Comparison of ENCODE assay signal across 31 mouse cellular contexts in the genomic region with DNA sequence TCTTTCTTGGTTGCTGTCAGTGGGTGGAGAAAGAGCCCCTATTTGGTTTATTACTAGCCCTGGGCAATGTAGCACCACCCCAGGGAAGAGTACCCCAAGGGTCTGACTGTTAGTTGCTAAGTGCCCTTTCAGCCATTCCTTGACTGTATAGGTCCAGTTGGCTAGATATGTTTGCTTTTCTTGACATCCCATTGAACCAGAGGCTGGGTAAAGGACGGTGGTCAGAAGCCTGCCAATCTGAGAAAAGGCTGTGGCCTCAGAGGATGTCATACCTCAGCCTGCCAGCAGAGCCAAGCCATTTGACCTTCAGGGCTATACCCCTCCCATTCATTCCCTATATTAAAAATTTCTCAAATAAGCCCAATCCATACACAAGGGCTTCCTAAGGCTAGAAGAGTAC. TPM values are rescaled to one million over a fixed set of nuclear protein-coding genes. Genes with fewer than 3 reads are reported as not detected.
DNase-seq lines count a peak whose midpoint lies in the region; ATAC-seq and TF ChIP-seq lines count a peak whose summit lies in the region.
"Had no signal": no experiment of that assay in that cellular context is flagged by ENCODE, and none has a peak within 500 bp of the region (broad histone marks: within the 10 kb centered on the region; RNA-seq: fewer than 3 reads in every experiment).

No protein-coding gene starts in this region.

- peaks cover 4% of the 10 kb centered on the region; the same call in 1 of the 2 replicates for H3K4me1 ChIP-seq in hindbrain, embryonic 10.5 days (replicated peaks)
- peaks cover 10% of the 10 kb centered on the region; the same call in 1 of the 2 replicates for H3K4me1 ChIP-seq in hindbrain, embryonic 13.5 days (replicated peaks)
- 0 out of 2 replicates have a peak, but pooled peaks cover 3% of the 10 kb centered on the region for H3K4me1 ChIP-seq in midbrain, embryonic 13.5 days (replicated peaks)
- no peaks in the 10 kb centered on the region for H3K4me1 ChIP-seq in midbrain, postnatal 0 days (ENCODE audit: insufficient read depth, low read length)
- H3K4me1 ChIP-seq in embryonic facial prominence, embryonic 13.5 days: peaks cover 24% of the 10 kb centered on the region; the same call in 1 of the 2 replicates
- no peaks in the 10 kb centered on the region for H3K4me1 ChIP-seq in midbrain, embryonic 15.5 days
- H3K4me1 ChIP-seq: hindbrain, embryonic 15.5 days; intestine, embryonic 15.5 days; liver, embryonic 12.5 days had no signal

- H3K27ac ChIP-seq in hindbrain, embryonic 10.5 days: no peak overlapping the region
- H3K27ac ChIP-seq in hindbrain, embryonic 13.5 days: no peak overlapping the region
- H3K27ac ChIP-seq in midbrain, embryonic 13.5 days: 0 out of 2 replicates have a peak overlapping the region, but pooled peaks have one; percentile 51
- no peak overlapping the region for H3K27ac ChIP-seq in midbrain, postnatal 0 days (ENCODE audit: low read depth, low read length)
- peak overlapping the region; percentile 44; the same call in 1 of the 2 replicates for H3K27ac ChIP-seq in embryonic facial prominence, embryonic 13.5 days
- H3K27ac ChIP-seq in midbrain, embryonic 15.5 days: peak overlapping the region; percentile 56
- H3K27ac ChIP-seq: gastrocnemius, adult 2 months; hindbrain, embryonic 15.5 days; intestine, embryonic 15.5 days; liver, embryonic 12.5 days; macrophage had no signal

- peak; percentile 35 for DNase-seq in hindbrain, embryonic 10.5 days (ENCODE audit: low spot score)
- no peak for DNase-seq in midbrain, postnatal 0 days (ENCODE audit: low spot score)
- no peak for DNase-seq in lung, postnatal 36 days
- DNase-seq: adrenal gland, adult 2 months; B cell, adult 2 months; cerebellum, adult 2 months; cerebellum, postnatal 25 days; gastrocnemius, adult 2 months; heart, postnatal 14 days; kidney, adult 2 months; kidney, postnatal 36 days; layer of hippocampus, postnatal 36 days; left cerebral cortex, postnatal 4 days; lung, adult 18-20 months; right cerebral cortex, postnatal 14 days; thymus, postnatal 4 days had no signal

- no peaks in the 10 kb centered on the region for H3K9me3 ChIP-seq in hindbrain, embryonic 10.5 days
- H3K9me3 ChIP-seq in hindbrain, embryonic 13.5 days: no peaks in the 10 kb centered on the region
- no peaks in the 10 kb centered on the region for H3K9me3 ChIP-seq in midbrain, embryonic 13.5 days
- H3K9me3 ChIP-seq in midbrain, postnatal 0 days (ENCODE audit: low read length): no peaks in the 10 kb centered on the region
- no peaks in the 10 kb centered on the region for H3K9me3 ChIP-seq in embryonic facial prominence, embryonic 13.5 days
- no peaks in the 10 kb centered on the region for H3K9me3 ChIP-seq in midbrain, embryonic 15.5 days
- H3K9me3 ChIP-seq: hindbrain, embryonic 15.5 days; intestine, embryonic 15.5 days; liver, embryonic 12.5 days had no signal

- TF ChIP-seq CTCF in midbrain, postnatal 0 days (IDR thresholded peaks at IDR 0.05): no peak

- no peak overlapping the region for H3K4me2 ChIP-seq in hindbrain, embryonic 13.5 days
- H3K4me2 ChIP-seq in midbrain, embryonic 13.5 days (replicated peaks): no peak overlapping the region
- H3K4me2 ChIP-seq in midbrain, postnatal 0 days (ENCODE audit: low read depth, low read length, poor library complexity, severe bottlenecking): no peak overlapping the region
- no peak overlapping the region for H3K4me2 ChIP-seq in embryonic facial prominence, embryonic 13.5 days
- H3K4me2 ChIP-seq in midbrain, embryonic 15.5 days: no peak overlapping the region
- H3K4me2 ChIP-seq: hindbrain, embryonic 15.5 days; intestine, embryonic 15.5 days; liver, embryonic 12.5 days had no signal

- no peaks in the 10 kb centered on the region for H3K36me3 ChIP-seq in hindbrain, embryonic 10.5 days
- H3K36me3 ChIP-seq in hindbrain, embryonic 13.5 days: no peaks in the 10 kb centered on the region
- H3K36me3 ChIP-seq in midbrain, embryonic 13.5 days: no peaks in the 10 kb centered on the region
- H3K36me3 ChIP-seq in midbrain, postnatal 0 days (ENCODE audit: insufficient read depth, low read length): no peaks in the 10 kb centered on the region
- H3K36me3 ChIP-seq in embryonic facial prominence, embryonic 13.5 days: no peaks in the 10 kb centered on the region
- H3K36me3 ChIP-seq in midbrain, embryonic 15.5 days (replicated peaks): no peaks in the 10 kb centered on the region
- H3K36me3 ChIP-seq: hindbrain, embryonic 15.5 days; intestine, embryonic 15.5 days; liver, embryonic 12.5 days had no signal

- no peak for ATAC-seq in hindbrain, embryonic 13.5 days (ENCODE audit: low FRiP score)
- peak; percentile 34; the same call in 1 of the 2 replicates for ATAC-seq in midbrain, embryonic 13.5 days
- no peak for ATAC-seq in midbrain, postnatal 0 days (ENCODE audit: low FRiP score)
- ATAC-seq in embryonic facial prominence, embryonic 13.5 days (ENCODE audit: insufficient number of reproducible peaks, insufficient read depth, low FRiP score, low TSS enrichment, low read depth): no peak
- ATAC-seq in midbrain, embryonic 15.5 days (replicated peaks): no peak
- ATAC-seq: activated CD4-positive, CD25-positive, alpha-beta regulatory T cell, adult 4 months; forebrain, embryonic 16.5 days; intestine, embryonic 15.5 days; liver, embryonic 12.5 days; lung, postnatal 0 days had no signal

- H3K27me3 ChIP-seq in hindbrain, embryonic 10.5 days (ENCODE audit: insufficient read depth, poor library complexity, severe bottlenecking): peaks cover 97% of the 10 kb centered on the region
- peaks cover 89% of the 10 kb centered on the region for H3K27me3 ChIP-seq in hindbrain, embryonic 13.5 days
- H3K27me3 ChIP-seq in midbrain, embryonic 13.5 days: peaks cover 94% of the 10 kb centered on the region
- peaks cover 72% of the 10 kb centered on the region for H3K27me3 ChIP-seq in midbrain, postnatal 0 days (ENCODE audit: insufficient read depth, low read length)
- H3K27me3 ChIP-seq in embryonic facial prominence, embryonic 13.5 days: peaks cover 83% of the 10 kb centered on the region
- H3K27me3 ChIP-seq in midbrain, embryonic 15.5 days (replicated peaks): peaks cover 80% of the 10 kb centered on the region

- WGBS in hindbrain, embryonic 10.5 days: 4% methylated on average over 1 of the region's 1 CpGs
- 0% methylated on average over 1 of the region's 1 CpGs for WGBS in hindbrain, embryonic 13.5 days
- WGBS in midbrain, embryonic 13.5 days: 0% methylated on average over 1 of the region's 1 CpGs
- 0% methylated on average over 1 of the region's 1 CpGs for WGBS in midbrain, postnatal 0 days
- WGBS in embryonic facial prominence, embryonic 13.5 days: 23% methylated on average over 1 of the region's 1 CpGs
- WGBS in midbrain, embryonic 15.5 days: 0% methylated on average over 1 of the region's 1 CpGs

- no peak overlapping the region for H3K4me3 ChIP-seq in hindbrain, embryonic 10.5 days
- H3K4me3 ChIP-seq in hindbrain, embryonic 13.5 days: no peak overlapping the region
- no peak overlapping the region for H3K4me3 ChIP-seq in midbrain, embryonic 13.5 days (replicated peaks)
- no peak overlapping the region for H3K4me3 ChIP-seq in midbrain, postnatal 0 days (ENCODE audit: low read depth, low read length)
- H3K4me3 ChIP-seq in embryonic facial prominence, embryonic 13.5 days: no peak overlapping the region
- H3K4me3 ChIP-seq in midbrain, embryonic 15.5 days: no peak overlapping the region
- H3K4me3 ChIP-seq: gastrocnemius, adult 2 months; hindbrain, embryonic 15.5 days; intestine, embryonic 15.5 days; liver, embryonic 12.5 days had no signal

- H3K9ac ChIP-seq in hindbrain, embryonic 13.5 days: no peak overlapping the region
- no peak overlapping the region for H3K9ac ChIP-seq in midbrain, embryonic 13.5 days (replicated peaks)
- H3K9ac ChIP-seq in midbrain, postnatal 0 days (replicated peaks; ENCODE audit: low read length, poor library complexity, severe bottlenecking): no peak overlapping the region
- no peak overlapping the region for H3K9ac ChIP-seq in embryonic facial prominence, embryonic 13.5 days
- no peak overlapping the region for H3K9ac ChIP-seq in midbrain, embryonic 15.5 days
- H3K9ac ChIP-seq: hindbrain, embryonic 15.5 days; intestine, embryonic 15.5 days; liver, embryonic 12.5 days had no signal

RNA-seq across cellular contexts. Expression of a gene that starts 24.0 kb away (rescaled TPM):
- polyA plus RNA-seq in hindbrain, embryonic 10.5 days (2016; fragmentation: Nextera tagmentation; extraction: Ambion mirVana): 38.6 and 81.5 TPM in 2 replicates
- polyA plus RNA-seq in hindbrain, embryonic 13.5 days (2015; fragmentation: Nextera tagmentation; extraction: Ambion mirVana): 93.5 and 103 TPM in 2 replicates
- 256 and 296 TPM in 2 replicates for polyA plus RNA-seq in midbrain, embryonic 13.5 days (2015; fragmentation: Nextera tagmentation; extraction: Ambion mirVana)
- total RNA-seq in midbrain, postnatal 0 days (2014; rRNA removed): 86.4 and 104 TPM in 2 replicates
- 172 and 180 TPM in 2 replicates for polyA plus RNA-seq in midbrain, postnatal 0 days (2015; fragmentation: Nextera tagmentation; extraction: Ambion mirVana)
- 93.6 and 106 TPM in 2 replicates for polyA plus RNA-seq in embryonic facial prominence, embryonic 13.5 days (2015; fragmentation: Nextera tagmentation; extraction: Ambion mirVana)
- 239 and 264 TPM in 2 replicates for polyA plus RNA-seq in midbrain, embryonic 15.5 days (2015; fragmentation: Nextera tagmentation; extraction: Ambion mirVana)
- total RNA-seq: ES-E14; gastrocnemius, adult 2 months; heart, postnatal 14 days; megakaryocyte-erythroid progenitor cell, adult 5-6 weeks had no signal
- polyA plus RNA-seq: activated CD4-positive, CD25-positive, alpha-beta regulatory T cell, adult 4 months; liver, embryonic 12.5 days; macrophage; small intestine, adult 2 months; testis, adult 2 months had no signal

Comparison
In these comparisons a context has a peak if more than half of its experiments do, and no peak if none do; other contexts are left out.
1. H3K27ac ChIP-seq: peak in midbrain, embryonic 13.5 days (single experiment), embryonic facial prominence, embryonic 13.5 days (single experiment) and midbrain, embryonic 15.5 days (single experiment); none in hindbrain, embryonic 10.5 days (single experiment), hindbrain, embryonic 13.5 days (single experiment) and midbrain, postnatal 0 days (single experiment).